Mouse (Mus musculus) layer of hippocampus, postnatal 10 days (tissue): ENCODE results near the gene S100a2. TPM values are rescaled to one million over a fixed set of nuclear protein-coding genes. Genes with fewer than 3 reads are reported as not detected.

ENCODE experiments used
- DNase-seq, 2 experiments: peaks; one replicate each; pipeline ENCODE4 v3.0.0; 2021; ENCODE audit warnings: low spot score in 2 of 2
- total RNA-seq, 2 experiments: library from RNA; stranded (reverse); gene quantifications; 2 replicates each; pipeline ENCODE4 v1.2.3; 2021

The S100a2 gene
- total RNA-seq, 2 experiments from 2014 or later, result not detected

DNA sequence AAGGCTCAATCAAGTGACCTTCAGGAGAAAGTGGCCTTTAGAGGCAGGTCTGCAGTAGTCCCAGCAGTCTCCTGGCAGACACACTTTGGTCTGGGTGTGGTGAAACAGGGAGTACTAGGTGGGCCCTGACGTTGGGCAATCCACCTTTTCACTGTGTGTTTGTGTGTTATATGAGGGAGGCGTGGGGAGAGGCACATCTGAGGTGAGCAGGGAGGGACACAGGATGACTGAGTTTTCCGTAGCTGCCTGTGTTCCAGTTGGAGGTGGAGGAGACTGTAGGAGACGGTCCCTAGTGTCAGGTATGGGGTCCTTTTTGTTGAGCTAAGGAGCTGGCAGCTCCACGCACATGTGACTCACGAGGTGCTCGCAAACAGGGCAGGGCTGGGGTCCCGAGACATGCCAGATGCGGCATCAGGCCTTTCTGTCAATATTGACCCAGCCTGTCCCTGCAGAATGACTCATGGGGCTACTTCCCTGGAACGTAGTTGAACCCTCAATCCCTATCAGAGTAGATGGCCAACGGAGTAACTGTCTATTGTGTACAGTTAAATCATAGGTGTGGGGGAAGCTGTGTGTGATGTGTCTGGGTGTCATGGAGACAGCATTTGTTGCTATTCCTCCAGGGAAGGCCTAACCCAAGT is 24.7 kb downstream of the S100a2 start:
- no peak for DNase-seq

DNA sequence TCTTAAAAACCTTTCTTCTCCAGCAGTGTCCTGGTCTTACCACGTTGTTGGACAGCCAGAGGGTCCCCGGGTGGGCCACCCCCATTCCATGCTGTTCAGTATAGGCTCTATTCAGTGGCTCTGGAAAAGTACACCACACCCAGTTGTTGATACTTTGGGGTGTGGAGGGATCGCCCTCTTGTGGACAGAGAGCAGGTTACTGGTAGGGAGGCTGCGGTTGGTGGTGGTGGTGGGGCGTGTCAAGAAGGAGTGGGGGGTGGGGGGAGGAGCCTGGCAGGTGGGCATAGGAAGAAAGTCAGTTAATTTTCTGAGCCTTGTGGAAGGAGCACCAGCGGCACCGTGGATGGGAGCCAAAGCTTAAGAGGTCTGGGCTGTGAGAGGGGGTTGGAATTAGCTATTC is 25.4 kb downstream of the S100a2 start:
- peak; percentile 72 to 78 for DNase-seq

- no peak for DNase-seq
Measured at GRCm38 (mm10) chr3:90615911-90616310, 25.9 kb downstream of the S100a2 start.

GRCm38 (mm10) chr3:90617586-90617985 is 27.5 kb downstream of the S100a2 start:
- DNase-seq, result no peak

DNA sequence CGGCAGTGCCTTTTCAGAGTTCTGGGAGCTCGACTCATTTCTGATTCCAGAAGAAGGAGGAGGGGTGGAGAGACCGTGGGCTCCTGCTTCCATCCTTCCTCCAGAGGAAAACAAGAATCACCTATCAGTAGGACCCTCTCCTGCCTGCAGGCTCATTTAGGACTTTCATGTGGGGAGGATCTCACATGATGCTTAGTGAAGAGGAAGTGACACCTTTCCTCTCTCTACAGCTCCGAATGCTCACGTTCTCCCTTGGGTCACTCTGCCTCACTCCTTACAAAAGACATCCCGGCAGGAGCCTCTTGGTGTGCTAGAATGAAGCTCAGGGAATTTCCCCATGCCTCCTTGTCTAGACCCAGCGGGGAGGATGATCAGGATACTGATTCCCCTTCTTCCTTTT is 31.5 kb downstream of the S100a2 start:
- no peak for DNase-seq

GRCm38 (mm10) chr3:90623435-90624071 is 33.5 kb downstream of the S100a2 start:
- DNase-seq, result peak; percentile 54 to 61

DNA sequence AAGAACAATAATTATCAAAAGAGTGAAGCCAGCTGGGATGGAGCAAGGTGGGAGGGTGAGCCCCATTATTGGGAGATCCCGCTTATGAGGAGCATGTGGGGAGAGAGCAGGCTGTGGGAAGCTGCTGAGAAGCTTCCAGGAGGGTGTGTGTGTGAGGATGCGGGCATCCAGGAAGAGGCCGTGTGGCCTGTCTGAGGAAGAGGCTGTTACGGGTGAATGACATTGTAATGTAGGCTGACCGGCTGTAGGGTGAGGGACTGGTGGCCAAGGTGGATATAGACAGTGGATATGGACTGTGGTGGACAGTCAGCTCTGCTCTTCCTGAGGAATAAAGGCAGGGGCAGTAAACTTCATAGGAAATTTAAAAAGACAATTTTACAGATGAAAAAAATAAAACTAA is 35.4 kb downstream of the S100a2 start:
- DNase-seq, result no peak

GRCm38 (mm10) chr3:90626266-90627021 is 36.4 kb downstream of the S100a2 start:
- no peak for DNase-seq

DNA sequence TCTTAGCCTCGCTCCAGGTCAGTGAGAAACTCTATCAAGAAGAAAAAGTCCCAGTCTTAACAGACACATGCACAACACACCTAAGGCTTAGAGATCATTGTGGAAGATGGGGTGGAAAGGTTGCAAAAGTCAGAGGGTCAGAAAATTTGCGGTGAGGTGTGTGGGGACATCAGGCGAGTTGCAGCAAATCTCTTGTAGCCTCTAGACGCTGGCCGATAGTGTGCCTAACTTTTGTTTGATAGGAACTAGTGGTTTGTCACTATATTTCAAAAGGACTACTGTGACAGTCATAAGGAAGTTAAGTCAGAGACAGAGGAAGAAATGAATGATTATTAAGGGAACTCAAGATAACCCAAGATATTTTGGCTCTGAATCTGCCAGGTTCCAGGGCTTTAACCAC is 37.3 kb downstream of the S100a2 start:
- DNase-seq, result no peak

GRCm38 (mm10) chr3:90627807-90628206 is 37.8 kb downstream of the S100a2 start:
- DNase-seq, result no peak

DNA sequence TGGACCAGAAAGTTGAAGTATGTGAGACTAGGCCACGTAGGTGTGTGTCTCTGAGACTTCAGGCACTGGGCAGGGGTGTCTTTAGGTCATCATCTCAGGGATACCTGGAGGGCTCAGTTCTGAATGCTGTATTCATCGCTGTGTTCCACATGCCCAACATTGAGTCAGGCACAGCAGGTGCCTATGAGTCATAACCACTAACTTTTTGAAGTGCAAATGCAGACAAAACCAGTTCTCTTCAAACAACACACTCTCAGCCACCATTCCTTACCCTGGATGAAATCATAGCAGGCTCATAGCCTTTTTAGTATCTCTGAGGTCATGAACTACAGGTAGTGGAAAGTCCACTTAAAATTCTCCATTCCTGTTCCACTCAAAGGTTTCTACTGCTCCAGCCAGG is 39.3 kb downstream of the S100a2 start:
- no peak for DNase-seq

DNA sequence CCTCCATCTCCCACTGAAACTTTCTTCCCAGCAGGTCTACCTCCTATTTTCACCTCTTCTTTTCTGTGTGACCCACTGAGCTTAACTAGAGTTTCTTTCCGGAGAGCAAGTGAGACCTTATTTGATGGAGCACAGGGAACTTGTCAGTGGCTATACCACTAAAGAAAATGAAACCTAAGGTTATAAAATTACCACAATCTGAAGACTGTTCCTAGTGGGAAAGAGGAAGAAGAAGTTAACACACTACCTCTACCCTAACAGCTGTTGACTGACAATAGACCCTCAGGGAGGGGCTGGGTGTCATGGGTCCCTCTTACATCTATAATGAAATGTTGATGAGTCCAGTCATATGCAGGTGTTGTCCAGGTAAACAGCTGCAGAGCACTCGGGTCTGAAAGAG is 41.9 kb downstream of the S100a2 start:
- no peak for DNase-seq

GRCm38 (mm10) chr3:90638511-90639275 is 48.6 kb downstream of the S100a2 start:
- no peak for DNase-seq

- DNase-seq, result no peak
Measured at GRCm38 (mm10) chr3:90639511-90640154, 49.6 kb downstream of the S100a2 start.

DNA sequence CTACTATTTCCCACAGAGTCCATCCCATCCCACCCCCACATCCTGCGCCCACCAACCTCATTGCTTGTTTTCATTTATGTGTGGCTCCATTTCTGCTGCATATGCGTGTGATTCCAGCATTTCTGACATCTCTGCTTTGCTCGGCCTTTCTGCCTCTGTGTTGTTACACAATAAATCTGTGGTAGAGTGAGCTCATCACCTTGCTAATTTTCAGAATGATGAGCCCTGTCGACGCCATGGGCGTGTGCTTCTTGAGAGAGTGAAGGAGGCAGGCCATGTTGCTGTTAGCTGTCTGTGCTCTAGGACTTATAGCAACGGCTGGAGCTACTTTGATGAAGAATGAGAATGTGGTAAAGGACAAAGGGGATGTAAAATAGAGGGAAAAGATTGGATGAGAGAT is 50.9 kb downstream of the S100a2 start:
- DNase-seq, result no peak

Other genes starting within 250 kb of the S100a2 start
- 10 to 100 TPM; 18.6 to 21.5 TPM for gene Slc27a3, start 200.3 kb upstream of the S100a2 start, total RNA-seq
- gene Ints3, start 156.6 kb upstream of the S100a2 start, total RNA-seq, result 10 to 100 TPM; 59.6 to 61.2 TPM
- 1 to 10 TPM; 5.2 to 6.6 TPM for gene Npr1, start 124.4 kb upstream of the S100a2 start, total RNA-seq
- 100 to 1,000 TPM; 107 to 109 TPM for gene Ilf2, start 114.1 kb upstream of the S100a2 start, total RNA-seq
- gene Snapin, start 99.2 kb upstream of the S100a2 start, total RNA-seq, result 10 to 100 TPM; 43.8 to 46.3 TPM
- 100 to 1,000 TPM; 173 to 189 TPM for gene Chtop, start 80.7 kb upstream of the S100a2 start, total RNA-seq
- 10 to 100 TPM; 71.0 to 73.5 TPM for gene S100a1, start 75.9 kb upstream of the S100a2 start, total RNA-seq
- 10 to 100 TPM; 28.4 to 30.9 TPM for gene S100a13, start 75.8 kb upstream of the S100a2 start, total RNA-seq
- under 1 TPM; 0.38 to 0.55 TPM for gene S100a14, start 63.4 kb upstream of the S100a2 start, total RNA-seq
- gene S100a16, start 53.0 kb upstream of the S100a2 start, total RNA-seq, result 100 to 1,000 TPM in 1 of 2 experiments, 10 to 100 TPM in 1; 90.0 to 104 TPM
- 1 to 10 TPM; 2.2 to 2.9 TPM for gene S100a3, start 29.7 kb upstream of the S100a2 start, total RNA-seq
- not detected for gene Gm42674, start 11.7 kb downstream of the S100a2 start, total RNA-seq
- gene S100a4, start 13.5 kb downstream of the S100a2 start, total RNA-seq, result 10 to 100 TPM; 12.7 to 14.4 TPM
- not detected for gene S100a5, start 18.3 kb downstream of the S100a2 start, total RNA-seq
- 10 to 100 TPM; 30.9 to 35.7 TPM for gene S100a6, start 22.6 kb downstream of the S100a2 start, total RNA-seq
- gene S100a7a, start 63.8 kb downstream of the S100a2 start, total RNA-seq, result under 1 TPM in 1 of 2 experiments, not detected in 1; 0.27 TPM
- 1 to 10 TPM in 1 of 2 experiments, not detected in 1; 10.0 TPM for gene S100a8, start 78.7 kb downstream of the S100a2 start, total RNA-seq
- gene S100a9, start 105.5 kb downstream of the S100a2 start, total RNA-seq, result 10 to 100 TPM in 1 of 2 experiments, not detected in 1; 15.3 TPM
- not detected for gene Pglyrp4, start 136.7 kb downstream of the S100a2 start, total RNA-seq
- not detected for gene Gm5849, start 187.6 kb downstream of the S100a2 start, total RNA-seq